Mouse (Mus musculus): Measurements from ENCODE around the gene Hdgf. TPM values are rescaled to one million over a fixed set of nuclear protein-coding genes. Genes with fewer than 3 reads are reported as not detected.

Gene Hdgf
- polyA plus RNA-seq, 1 experiment from 2014 or later, result 99.1 TPM

DNA sequence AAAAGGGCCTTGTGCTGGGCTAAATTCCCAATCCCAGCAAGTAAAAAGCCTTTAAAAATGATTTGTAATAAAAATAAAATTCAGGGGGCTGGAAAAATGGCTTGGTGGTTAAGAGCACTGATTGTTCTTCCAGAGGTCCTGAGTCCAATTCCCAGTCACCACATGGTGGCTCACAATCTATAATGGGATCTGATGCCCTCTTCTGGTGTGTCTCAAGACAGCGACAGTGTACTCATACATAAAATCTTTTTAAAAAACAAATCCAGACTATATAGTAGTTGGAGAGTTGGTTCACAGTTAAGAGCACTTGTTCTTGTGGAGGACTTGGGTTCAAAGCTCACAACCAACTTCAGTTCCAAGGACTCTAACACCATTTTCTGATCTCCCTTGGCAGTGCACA lies 10.9 kb downstream of the Hdgf start:
- H3K4me2 ChIP-seq (ENCODE audit: low read length), result no peak overlapping the region
- no peaks in the 10 kb centered on the region for H3K4me1 ChIP-seq (ENCODE audit: control insufficient read depth, insufficient read depth, low read length)
- WGBS, result 92% methylated on average over 1 of the region's 1 CpGs
- DNase-seq (ENCODE audit: low spot score) (no peak), ATAC-seq (no peak)
- no peak overlapping the region for H3K9ac ChIP-seq (ENCODE audit: low read length)
- no peaks in the 10 kb centered on the region for H3K9me3 ChIP-seq (replicated peaks; ENCODE audit: control insufficient read depth, low read length)
- no peak overlapping the region for H3K27ac ChIP-seq (ENCODE audit: low read depth, low read length)
- H3K27me3 ChIP-seq (replicated peaks; ENCODE audit: control insufficient read depth, insufficient read depth, low read length), result no peaks in the 10 kb centered on the region
- peaks cover 47% of the 10 kb centered on the region for H3K36me3 ChIP-seq (ENCODE audit: control insufficient read depth, insufficient read depth, low read length)
- H3K4me3 ChIP-seq (ENCODE audit: low read depth, low read length), result no peak overlapping the region

DNA sequence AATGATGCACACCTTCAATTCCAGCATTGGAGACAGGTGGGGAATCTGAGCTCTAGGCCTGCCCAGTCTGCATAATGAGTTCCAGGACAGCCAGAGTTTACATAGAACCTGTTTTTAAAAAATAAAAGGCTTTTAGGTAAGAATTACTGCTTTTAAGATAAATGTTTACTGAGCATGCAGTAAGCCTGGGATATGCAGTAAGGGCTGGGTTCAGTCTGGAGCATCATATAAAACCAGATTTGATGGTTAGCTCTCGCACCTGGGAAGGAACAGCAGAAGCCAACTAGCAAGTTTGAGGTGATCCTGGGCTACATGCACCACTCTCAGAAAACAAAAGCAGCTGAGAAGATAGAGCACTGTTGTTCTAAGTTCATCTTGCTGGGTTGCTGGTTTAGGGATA lies 12.4 kb downstream of the Hdgf start:
- H3K4me3 ChIP-seq (ENCODE audit: low read depth, low read length), result no peak overlapping the region
- 96% methylated on average over 1 of the region's 1 CpGs for WGBS
- DNase-seq (ENCODE audit: low spot score), result no peak
- no peak overlapping the region for H3K27ac ChIP-seq (ENCODE audit: low read depth, low read length)
- H3K4me1 ChIP-seq (ENCODE audit: control insufficient read depth, insufficient read depth, low read length), result no peaks in the 10 kb centered on the region
- no peaks in the 10 kb centered on the region for H3K27me3 ChIP-seq (replicated peaks; ENCODE audit: control insufficient read depth, insufficient read depth, low read length)
- no peak for ATAC-seq
- H3K4me2 ChIP-seq (ENCODE audit: low read length), result peak overlapping the region; percentile 72; the same call in 1 of the 2 replicates
- H3K36me3 ChIP-seq (ENCODE audit: control insufficient read depth, insufficient read depth, low read length), result peaks cover 60% of the 10 kb centered on the region
- H3K9me3 ChIP-seq (replicated peaks; ENCODE audit: control insufficient read depth, low read length), result no peaks in the 10 kb centered on the region
- H3K9ac ChIP-seq (ENCODE audit: low read length), result no peak overlapping the region

DNA sequence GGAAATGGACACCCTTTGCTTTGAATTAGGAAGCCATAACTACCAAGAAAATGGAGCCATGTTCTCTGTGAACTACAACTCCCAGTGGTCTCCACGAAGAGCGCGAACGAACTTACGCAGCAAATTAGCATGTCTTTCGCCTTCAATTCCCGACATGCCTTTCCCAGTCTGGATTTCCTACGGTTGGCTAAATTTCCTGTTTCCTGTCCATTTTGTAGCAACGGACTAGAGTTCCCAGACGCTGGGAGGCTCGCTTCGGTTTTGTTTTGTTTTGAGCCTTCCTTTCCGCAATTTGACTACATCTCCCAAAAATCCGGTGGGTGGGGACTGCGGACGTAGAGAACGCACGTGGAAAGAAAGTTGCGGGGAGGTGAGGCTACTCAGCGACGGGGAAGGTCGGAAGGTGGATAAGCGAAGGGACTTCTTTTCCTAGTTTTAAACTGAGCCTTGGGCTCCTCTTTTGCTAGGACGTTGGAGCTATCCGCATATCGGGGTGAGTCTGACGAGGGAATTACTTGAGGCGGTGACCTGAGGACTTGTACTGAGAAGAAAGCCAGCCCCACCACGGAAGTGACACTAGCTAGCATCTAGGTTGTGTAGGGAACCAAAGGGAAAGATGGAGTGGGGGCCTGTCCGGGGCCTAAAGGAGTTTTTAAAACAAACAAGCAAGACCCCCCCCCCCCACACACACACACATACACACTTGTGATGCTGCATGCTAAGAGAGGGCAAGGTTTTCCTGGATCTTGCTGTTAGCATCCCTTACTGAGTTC lies 13.4 kb downstream of the Hdgf start, which contains the start of gene Mrpl24:
Mrpl24 (plus strand) TSS at position 171 of the 773 bp plus-strand sequence.
- no peaks in the 10 kb centered on the region for H3K9me3 ChIP-seq (replicated peaks; ENCODE audit: control insufficient read depth, low read length)
- peak within 1 kb of the TSS; percentile 59 for H3K9ac ChIP-seq (ENCODE audit: low read length)
- DNase-seq (ENCODE audit: low spot score) (peak; percentile 98), ATAC-seq (peak; percentile 94)
- under 1% methylated on average over 30 of the region's 30 CpGs for WGBS
- peaks cover 60% of the 10 kb centered on the region for H3K36me3 ChIP-seq (ENCODE audit: control insufficient read depth, insufficient read depth, low read length)
- H3K27me3 ChIP-seq (replicated peaks; ENCODE audit: control insufficient read depth, insufficient read depth, low read length), result no peaks in the 10 kb centered on the region
- H3K4me3 ChIP-seq (ENCODE audit: low read depth, low read length), result peak within 1 kb of the TSS; percentile 51
- peak within 1 kb of the TSS; percentile 72 for H3K4me2 ChIP-seq (ENCODE audit: low read length)
- H3K4me1 ChIP-seq (ENCODE audit: control insufficient read depth, insufficient read depth, low read length), result no peaks in the 10 kb centered on the region
- peak within 1 kb of the TSS; percentile 52 for H3K27ac ChIP-seq (ENCODE audit: low read depth, low read length)

DNA sequence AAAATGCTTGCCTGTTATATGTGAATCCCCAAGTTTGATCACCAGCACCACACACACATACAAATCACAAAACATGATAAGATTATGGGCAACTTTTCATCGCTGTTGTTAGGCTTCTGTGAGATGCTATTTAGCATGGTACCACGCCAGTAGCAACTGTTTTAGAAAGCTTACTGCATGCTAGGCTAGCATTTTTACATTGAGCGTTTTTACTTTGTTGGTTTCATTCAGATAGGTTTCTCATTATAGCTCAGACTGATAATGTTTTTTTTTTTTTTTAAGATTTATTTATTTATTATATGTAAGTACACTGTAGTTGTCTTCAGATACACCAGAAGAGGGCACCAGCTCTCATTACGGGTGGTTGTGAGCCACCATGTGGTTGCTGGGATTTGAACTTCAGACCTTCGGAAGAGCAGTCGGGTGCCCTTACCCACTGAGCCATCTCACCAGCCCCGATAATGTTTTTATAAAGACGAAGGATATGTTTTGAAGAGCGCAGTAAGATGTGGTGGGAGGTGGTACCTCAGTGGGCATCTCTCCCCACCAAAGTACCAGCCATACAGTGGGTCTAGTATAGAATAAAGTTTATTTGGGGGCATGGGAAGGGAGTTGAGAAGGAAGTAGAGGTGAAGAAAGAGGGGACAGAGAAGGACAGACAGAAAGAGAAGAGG lies 14.3 kb downstream of the Hdgf start:
- no peak for ATAC-seq
- Histone ChIP-seq H3K9me3 (replicated peaks; ENCODE audit: control insufficient read depth, low read length) (no peaks in the 10 kb centered on the region), H3K4me2 (ENCODE audit: low read length) (peak overlapping the region; percentile 72), H3K9ac (ENCODE audit: low read length) (peak overlapping the region; percentile 59; the same call in 1 of the 2 replicates), H3K27me3 (replicated peaks; ENCODE audit: control insufficient read depth, insufficient read depth, low read length) (no peaks in the 10 kb centered on the region), H3K4me3 (ENCODE audit: low read depth, low read length) (peak overlapping the region; percentile 51), H3K36me3 (ENCODE audit: control insufficient read depth, insufficient read depth, low read length) (peaks cover 60% of the 10 kb centered on the region), H3K27ac (ENCODE audit: low read depth, low read length) (no peak overlapping the region), H3K4me1 (ENCODE audit: control insufficient read depth, insufficient read depth, low read length) (no peaks in the 10 kb centered on the region)
- WGBS, result 72% methylated on average over 9 of the region's 9 CpGs
- DNase-seq (ENCODE audit: low spot score), result no peak

DNA sequence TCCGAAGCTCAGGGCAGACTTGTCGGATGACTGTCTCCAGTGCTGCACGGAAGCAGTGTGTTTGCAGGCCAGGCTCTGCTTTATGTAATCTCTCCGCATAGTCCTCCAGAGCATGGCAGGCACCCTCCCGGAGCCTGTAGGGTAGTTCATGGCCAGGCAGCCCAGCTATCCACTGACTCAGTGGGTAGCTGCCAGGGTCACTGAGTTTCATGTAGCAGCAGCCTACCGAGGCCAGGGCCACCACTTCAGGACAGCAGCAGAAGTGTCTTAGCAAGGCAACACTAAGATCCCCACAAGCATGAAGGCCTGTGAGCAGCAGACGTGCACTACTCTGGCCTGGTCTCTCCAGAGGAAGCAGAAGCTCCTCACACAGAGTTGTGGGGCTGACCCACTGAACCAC lies 18.9 kb downstream of the Hdgf start:
- Histone ChIP-seq H3K36me3 (ENCODE audit: control insufficient read depth, insufficient read depth, low read length) (peaks cover 66% of the 10 kb centered on the region), H3K9ac (ENCODE audit: low read length) (no peak overlapping the region), H3K9me3 (replicated peaks; ENCODE audit: control insufficient read depth, low read length) (no peaks in the 10 kb centered on the region), H3K27me3 (replicated peaks; ENCODE audit: control insufficient read depth, insufficient read depth, low read length) (no peaks in the 10 kb centered on the region), H3K4me1 (ENCODE audit: control insufficient read depth, insufficient read depth, low read length) (peaks cover 5% of the 10 kb centered on the region; the same call in 1 of the 2 replicates), H3K4me3 (ENCODE audit: low read depth, low read length) (no peak overlapping the region), H3K4me2 (ENCODE audit: low read length) (no peak overlapping the region), H3K27ac (ENCODE audit: low read depth, low read length) (no peak overlapping the region)
- no peak for DNase-seq (ENCODE audit: low spot score)
- WGBS, result 95% methylated on average over 7 of the region's 7 CpGs
- no peak for ATAC-seq

DNA sequence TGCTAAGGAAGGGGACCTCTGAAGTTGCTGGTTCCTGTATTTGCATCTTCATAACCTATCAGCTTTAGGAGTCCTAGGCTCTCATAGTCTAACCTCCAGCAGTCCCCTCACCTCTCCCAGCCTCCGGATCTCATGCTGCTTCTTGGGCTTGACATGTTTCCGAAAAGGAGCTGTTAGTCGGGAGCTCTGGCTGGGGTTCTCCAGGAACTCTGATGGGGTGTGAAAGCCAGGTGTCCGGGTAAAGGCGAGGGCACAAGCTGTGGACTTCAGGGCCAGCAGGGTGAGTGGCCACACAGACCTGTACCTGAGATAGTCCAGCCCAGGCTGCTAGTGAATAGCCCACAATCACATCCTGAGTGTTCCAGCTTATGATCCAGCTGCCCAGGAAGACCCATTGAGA lies 21.3 kb downstream of the Hdgf start:
- Histone ChIP-seq H3K4me1 (ENCODE audit: control insufficient read depth, insufficient read depth, low read length) (peaks cover 10% of the 10 kb centered on the region; the same call in 1 of the 2 replicates), H3K9me3 (replicated peaks; ENCODE audit: control insufficient read depth, low read length) (no peaks in the 10 kb centered on the region), H3K27me3 (replicated peaks; ENCODE audit: control insufficient read depth, insufficient read depth, low read length) (no peaks in the 10 kb centered on the region), H3K9ac (ENCODE audit: low read length) (no peak overlapping the region), H3K27ac (ENCODE audit: low read depth, low read length) (no peak overlapping the region), H3K36me3 (ENCODE audit: control insufficient read depth, insufficient read depth, low read length) (peaks cover 66% of the 10 kb centered on the region), H3K4me3 (ENCODE audit: low read depth, low read length) (no peak overlapping the region), H3K4me2 (ENCODE audit: low read length) (no peak overlapping the region)
- DNase-seq (ENCODE audit: low spot score), result no peak
- 89% methylated on average over 5 of the region's 5 CpGs for WGBS
- no peak for ATAC-seq

DNA sequence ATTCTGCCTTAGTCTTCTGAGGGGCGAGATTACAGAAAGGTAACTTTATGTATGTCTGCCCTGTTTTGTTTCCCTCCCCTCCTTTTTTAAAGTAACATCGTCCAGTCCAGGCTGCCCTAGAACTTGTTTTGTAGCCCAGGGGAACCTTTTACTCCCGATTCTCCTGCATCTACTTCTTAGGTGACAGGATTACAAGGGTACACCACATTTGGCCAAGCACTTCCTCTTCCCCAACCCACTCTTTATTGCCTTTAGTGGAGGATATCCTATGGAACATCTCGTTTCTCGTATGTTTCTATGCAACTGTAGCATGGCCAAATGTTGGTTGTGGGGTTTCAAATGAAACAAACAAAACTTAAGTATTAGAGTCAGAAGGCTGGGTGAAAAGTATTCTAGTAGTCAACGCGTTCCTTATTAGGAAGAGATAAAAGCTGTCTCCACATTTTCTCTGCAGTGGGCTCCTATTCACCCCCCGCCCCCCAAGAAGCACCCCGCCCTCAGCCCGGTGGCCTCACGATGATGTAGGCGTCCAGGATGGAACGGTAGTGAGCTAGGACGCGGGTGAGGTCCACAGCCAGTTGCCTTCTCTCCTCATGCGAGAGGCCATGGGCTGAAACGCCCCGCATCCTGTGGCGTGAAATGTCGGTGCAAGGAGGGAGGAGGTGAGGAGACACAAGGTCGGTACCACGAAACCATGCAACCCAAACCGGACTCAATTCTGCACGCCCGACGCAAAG lies 23.4 kb downstream of the Hdgf start:
- peak; percentile 45 for ATAC-seq
- Histone ChIP-seq H3K4me3 (ENCODE audit: low read depth, low read length) (peak overlapping the region; percentile 64), H3K27ac (ENCODE audit: low read depth, low read length) (0 out of 2 replicates have a peak overlapping the region, but pooled peaks have one; percentile 86), H3K27me3 (replicated peaks; ENCODE audit: control insufficient read depth, insufficient read depth, low read length) (no peaks in the 10 kb centered on the region), H3K9me3 (replicated peaks; ENCODE audit: control insufficient read depth, low read length) (no peaks in the 10 kb centered on the region), H3K9ac (ENCODE audit: low read length) (peak overlapping the region; percentile 78), H3K4me1 (ENCODE audit: control insufficient read depth, insufficient read depth, low read length) (peaks cover 10% of the 10 kb centered on the region; the same call in 1 of the 2 replicates), H3K4me2 (ENCODE audit: low read length) (peak overlapping the region; percentile 75), H3K36me3 (ENCODE audit: control insufficient read depth, insufficient read depth, low read length) (peaks cover 63% of the 10 kb centered on the region)
- WGBS, result 9% methylated on average over 26 of the region's 26 CpGs
- DNase-seq (ENCODE audit: low spot score), result no peak

DNA sequence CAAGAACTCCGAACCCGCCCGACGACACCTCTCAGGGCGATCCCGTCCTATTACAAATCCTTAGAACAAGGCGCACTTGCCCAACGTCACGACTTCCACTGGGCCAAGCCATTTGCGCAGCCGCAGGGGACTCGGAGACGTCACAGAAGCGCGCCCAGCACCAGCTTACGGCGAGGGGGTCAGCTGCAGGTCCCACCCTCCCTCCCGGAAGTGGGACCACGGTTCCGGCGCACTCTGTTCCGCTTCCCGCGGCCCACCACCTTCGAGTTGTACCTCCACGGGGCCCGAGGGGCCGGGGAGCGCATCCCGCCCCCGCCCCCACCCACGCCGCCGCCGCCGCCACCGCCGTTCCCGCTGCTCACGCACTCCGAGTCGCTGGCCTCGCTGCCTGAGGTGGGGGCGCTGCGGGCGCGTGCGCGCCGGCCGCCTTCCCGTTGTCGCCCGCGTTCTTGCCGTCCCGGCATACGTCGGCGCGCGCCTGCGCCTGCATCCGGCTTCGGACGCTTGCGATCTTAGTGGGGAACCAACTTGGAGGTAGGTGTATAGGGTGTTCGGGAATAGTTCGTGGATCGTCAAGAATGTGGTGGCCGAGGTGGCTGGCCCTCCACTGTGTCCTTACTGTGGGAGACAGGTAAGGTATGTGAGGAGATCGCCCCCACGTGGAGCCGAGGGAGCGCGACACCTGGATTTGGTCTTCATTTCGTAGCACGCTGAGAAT lies 24.1 kb downstream of the Hdgf start, which contains the start of the genes Isg20l2 and Rrnad1:
Isg20l2 (plus strand) TSS at position 237 of the 718 bp plus-strand sequence.
Rrnad1 (minus strand) TSS at position 640 of the 718 bp plus-strand sequence.
- H3K4me1 ChIP-seq (ENCODE audit: control insufficient read depth, insufficient read depth, low read length), result peaks cover 10% of the 10 kb centered on the region; the same call in 1 of the 2 replicates
- ATAC-seq, result peak; percentile 98
- H3K4me2 ChIP-seq (ENCODE audit: low read length), result peak within 1 kb of the TSS; percentile 75
- H3K4me3 ChIP-seq (ENCODE audit: low read depth, low read length), result peak within 1 kb of the TSS; percentile 64
- H3K27me3 ChIP-seq (replicated peaks; ENCODE audit: control insufficient read depth, insufficient read depth, low read length), result no peaks in the 10 kb centered on the region
- no peaks in the 10 kb centered on the region for H3K9me3 ChIP-seq (replicated peaks; ENCODE audit: control insufficient read depth, low read length)
- peak within 1 kb of the TSS; percentile 86 for H3K27ac ChIP-seq (ENCODE audit: low read depth, low read length)
- peak within 1 kb of the TSS; percentile 78 for H3K9ac ChIP-seq (ENCODE audit: low read length)
- under 1% methylated on average over 78 of the region's 78 CpGs for WGBS
- DNase-seq (ENCODE audit: low spot score), result peak; percentile 99
- H3K36me3 ChIP-seq (ENCODE audit: control insufficient read depth, insufficient read depth, low read length), result peaks cover 63% of the 10 kb centered on the region

Measured in forebrain, embryonic 14.5 days (tissue).